Mouse (Mus musculus) myocyte (in vitro differentiated cells): ENCODE data around the gene Zfp326.

Experiments
- E2F4 ChIP-seq: IDR thresholded peaks from one replicate; pipeline ENCODE4 v1.6.1; 2011; ENCODE audit warnings: mild to moderate bottlenecking, control low read depth, moderate library complexity; ENCODE audit not compliant: insufficient read depth
- MAX ChIP-seq: IDR thresholded peaks from one replicate; pipeline ENCODE4 v1.6.1; 2011; ENCODE audit warnings: low read depth, mild to moderate bottlenecking, control low read depth
- MYOD1 ChIP-seq, 3 experiments: IDR thresholded peaks; one replicate each; pipeline ENCODE4 v1.6.1; 2011; ENCODE audit warnings: control low read depth in 2 of 3, low read depth in 2 of 3, mild to moderate bottlenecking in 2 of 3, moderate library complexity in 1 of 3; ENCODE audit not compliant: insufficient read length in 2 of 3, control insufficient read depth in 1 of 3
- MYOG ChIP-seq, 3 experiments: IDR thresholded peaks; one replicate each; pipeline ENCODE4 v1.6.1; 2011; ENCODE audit warnings: control low read depth in 2 of 3, low read depth in 2 of 3, mild to moderate bottlenecking in 2 of 3; ENCODE audit not compliant: insufficient read length in 2 of 3, control insufficient read depth in 1 of 3, insufficient read depth in 1 of 3
- POLR2A ChIP-seq: IDR thresholded peaks from one replicate; pipeline ENCODE4 v1.6.1; 2011; ENCODE audit warnings: low read depth, mild to moderate bottlenecking, control low read depth, moderate library complexity; ENCODE audit not compliant: insufficient read length
- TCF12 ChIP-seq: IDR thresholded peaks from one replicate; pipeline ENCODE4 v1.6.1; 2011; ENCODE audit warnings: mild to moderate bottlenecking, control low read depth; ENCODE audit not compliant: poor library complexity, insufficient read depth, severe bottlenecking

GRCm38 (mm10) chr5:105847726-105848125, 28.6 kb upstream of the Zfp326 start:
- TF ChIP-seq POLR2A (no peak), MYOG (IDR thresholded peaks at IDR 0.05; ENCODE audit: control insufficient read depth in 1 of 3, insufficient read depth in 1 of 3, insufficient read length in 2 of 3, low read depth in 2 of 3) (no peak), MYOD1 (IDR thresholded peaks at IDR 0.05; ENCODE audit: control insufficient read depth in 1 of 3, insufficient read length in 2 of 3, low read depth in 2 of 3) (no peak), MAX (no peak), TCF12 (no peak), E2F4 (no peak)
